Mouse (Mus musculus): ENCODE data around the gene Kdsr. TPM values are rescaled to one million over a fixed set of nuclear protein-coding genes. Genes with fewer than 3 reads are reported as not detected.

Gene Kdsr
- polyA plus RNA-seq, 2 experiments: 1.3 to 4.0 TPM

GRCm38 (mm10) chr1:106696472-106696871, 63.1 kb downstream of the Kdsr start:
- H3K4me2 ChIP-seq (ENCODE audit: low read depth): no peak overlapping the region
- DNase-seq (ENCODE audit: low read depth in 3 of 3, low spot score in 3 of 3) (no peak), ATAC-seq (ENCODE audit: insufficient read depth) (no peak)
- WGBS (ENCODE audit: insufficient replicate concordance): 65% methylated on average over 5 of the region's 5 CpGs
- TF ChIP-seq EP300 (IDR thresholded peaks at IDR 0.05; ENCODE audit: low read depth) (no peak), CTCF (IDR thresholded peaks at IDR 0.05; ENCODE audit: low read depth) (no peak)
- H3K9ac ChIP-seq (replicated peaks): no peak overlapping the region
- no peaks in the 10 kb centered on the region for H3K36me3 ChIP-seq (replicated peaks; ENCODE audit: control insufficient read depth, insufficient read depth, low read depth)
- H3K4me1 ChIP-seq (replicated peaks; ENCODE audit: control insufficient read depth in 2 of 2, insufficient read depth in 2 of 2, low read length in 1 of 2): no peaks in the 10 kb centered on the region
- no peak overlapping the region for H3K4me3 ChIP-seq (ENCODE audit: insufficient read depth in 1 of 2, low read depth in 2 of 2, low read length in 2 of 2)
- no peak overlapping the region for H3K27ac ChIP-seq
- no peaks in the 10 kb centered on the region for H3K9me3 ChIP-seq (ENCODE audit: control insufficient read depth, low read length)
- no peaks in the 10 kb centered on the region for H3K27me3 ChIP-seq (ENCODE audit: control insufficient read depth, insufficient read depth, low read length)

GRCm38 (mm10) chr1:106695649-106696048, 63.9 kb downstream of the Kdsr start:
- Histone ChIP-seq H3K4me2 (ENCODE audit: low read depth) (no peak overlapping the region), H3K4me3 (ENCODE audit: insufficient read depth in 1 of 2, low read depth in 2 of 2, low read length in 2 of 2) (no peak overlapping the region), H3K9me3 (ENCODE audit: control insufficient read depth, low read length) (no peaks in the 10 kb centered on the region), H3K4me1 (replicated peaks; ENCODE audit: control insufficient read depth in 2 of 2, insufficient read depth in 2 of 2, low read length in 1 of 2) (no peaks in the 10 kb centered on the region), H3K27me3 (ENCODE audit: control insufficient read depth, insufficient read depth, low read length) (no peaks in the 10 kb centered on the region), H3K9ac (replicated peaks) (no peak overlapping the region), H3K36me3 (replicated peaks; ENCODE audit: control insufficient read depth, insufficient read depth, low read depth) (no peaks in the 10 kb centered on the region), H3K27ac (no peak overlapping the region)
- TF ChIP-seq EP300 (IDR thresholded peaks at IDR 0.05; ENCODE audit: low read depth) (no peak), CTCF (IDR thresholded peaks at IDR 0.05; ENCODE audit: low read depth) (no peak)
- DNase-seq (ENCODE audit: low read depth in 3 of 3, low spot score in 3 of 3) (no peak), ATAC-seq (ENCODE audit: insufficient read depth) (no peak)
- 48% methylated on average over 4 of the region's 4 CpGs for WGBS (ENCODE audit: insufficient replicate concordance)

GRCm38 (mm10) chr1:106694316-106694715, 65.2 kb downstream of the Kdsr start:
- Histone ChIP-seq H3K4me2 (ENCODE audit: low read depth) (no peak overlapping the region), H3K4me3 (ENCODE audit: insufficient read depth in 1 of 2, low read depth in 2 of 2, low read length in 2 of 2) (no peak overlapping the region), H3K27me3 (ENCODE audit: control insufficient read depth, insufficient read depth, low read length) (no peaks in the 10 kb centered on the region), H3K4me1 (replicated peaks; ENCODE audit: control insufficient read depth in 2 of 2, insufficient read depth in 2 of 2, low read length in 1 of 2) (no peaks in the 10 kb centered on the region), H3K9ac (replicated peaks) (no peak overlapping the region), H3K36me3 (replicated peaks; ENCODE audit: control insufficient read depth, insufficient read depth, low read depth) (no peaks in the 10 kb centered on the region), H3K27ac (no peak overlapping the region), H3K9me3 (ENCODE audit: control insufficient read depth, low read length) (no peaks in the 10 kb centered on the region)
- WGBS (ENCODE audit: insufficient replicate concordance): 67% methylated on average over 6 of the region's 6 CpGs
- no peak for ATAC-seq (ENCODE audit: insufficient read depth)
- no peak for DNase-seq (ENCODE audit: low read depth in 3 of 3, low spot score in 3 of 3)
- TF ChIP-seq CTCF (IDR thresholded peaks at IDR 0.05; ENCODE audit: low read depth) (no peak), EP300 (IDR thresholded peaks at IDR 0.05; ENCODE audit: low read depth) (no peak)

GRCm38 (mm10) chr1:106692599-106692998, 66.9 kb downstream of the Kdsr start:
- Histone ChIP-seq H3K4me3 (ENCODE audit: insufficient read depth in 1 of 2, low read depth in 2 of 2, low read length in 2 of 2) (no peak overlapping the region), H3K9ac (replicated peaks) (no peak overlapping the region), H3K36me3 (replicated peaks; ENCODE audit: control insufficient read depth, insufficient read depth, low read depth) (no peaks in the 10 kb centered on the region), H3K27me3 (ENCODE audit: control insufficient read depth, insufficient read depth, low read length) (no peaks in the 10 kb centered on the region), H3K27ac (no peak overlapping the region), H3K4me1 (replicated peaks; ENCODE audit: control insufficient read depth in 2 of 2, insufficient read depth in 2 of 2, low read length in 1 of 2) (peaks cover 0 to 2% of the 10 kb centered on the region in 2 experiments; a peak in 2 of 4 replicates), H3K4me2 (ENCODE audit: low read depth) (no peak overlapping the region), H3K9me3 (ENCODE audit: control insufficient read depth, low read length) (no peaks in the 10 kb centered on the region)
- TF ChIP-seq CTCF (IDR thresholded peaks at IDR 0.05; ENCODE audit: low read depth) (no peak), EP300 (IDR thresholded peaks at IDR 0.05; ENCODE audit: low read depth) (no peak)
- ATAC-seq (ENCODE audit: insufficient read depth) (peak; percentile 57; the same call in 1 of the 2 replicates), DNase-seq (ENCODE audit: low read depth in 3 of 3, low spot score in 3 of 3) (no peak)

GRCm38 (mm10) chr1:106690887-106691286, 68.6 kb downstream of the Kdsr start:
- no peak overlapping the region for H3K9ac ChIP-seq (replicated peaks)
- H3K4me1 ChIP-seq (replicated peaks; ENCODE audit: control insufficient read depth in 2 of 2, insufficient read depth in 2 of 2, low read length in 1 of 2): peaks cover 0 to 9% of the 10 kb centered on the region in 2 experiments; a peak in 2 of 4 replicates
- H3K4me3 ChIP-seq (ENCODE audit: insufficient read depth in 1 of 2, low read depth in 2 of 2, low read length in 2 of 2): no peak overlapping the region
- ATAC-seq (ENCODE audit: insufficient read depth) (no peak), DNase-seq (ENCODE audit: low read depth in 3 of 3, low spot score in 3 of 3) (no peak)
- 64% methylated on average over 6 of the region's 6 CpGs for WGBS (ENCODE audit: insufficient replicate concordance)
- no peak for TF ChIP-seq EP300 (IDR thresholded peaks at IDR 0.05; ENCODE audit: low read depth)
- no peak for TF ChIP-seq CTCF (IDR thresholded peaks at IDR 0.05; ENCODE audit: low read depth)
- no peak overlapping the region for H3K4me2 ChIP-seq (ENCODE audit: low read depth)
- H3K9me3 ChIP-seq (ENCODE audit: control insufficient read depth, low read length): no peaks in the 10 kb centered on the region
- H3K27ac ChIP-seq: no peak overlapping the region
- H3K36me3 ChIP-seq (replicated peaks; ENCODE audit: control insufficient read depth, insufficient read depth, low read depth): no peaks in the 10 kb centered on the region
- no peaks in the 10 kb centered on the region for H3K27me3 ChIP-seq (ENCODE audit: control insufficient read depth, insufficient read depth, low read length)
